Mouse (Mus musculus) sigmoid colon, adult 10 weeks (tissue): ENCODE measurements around the gene Cd160. TPM values are rescaled to one million over a fixed set of nuclear protein-coding genes. Genes with fewer than 3 reads are reported as not detected.

ENCODE experiments used
- polyA plus RNA-seq: library from polyadenylated mRNA; stranded (reverse); fragments of 350-450 nt; fragmentation: Illumina TruSeq; extraction: RNeasy Lipid Tissue Mini Kit (QIAGEN cat#74804); gene quantifications from one replicate; pipeline ENCODE4 v1.2.3, GENCODE M21; 2014; ENCODE audit warnings: low read depth, low replicate concordance

The Cd160 gene
- 0.63 TPM for polyA plus RNA-seq

DNA sequence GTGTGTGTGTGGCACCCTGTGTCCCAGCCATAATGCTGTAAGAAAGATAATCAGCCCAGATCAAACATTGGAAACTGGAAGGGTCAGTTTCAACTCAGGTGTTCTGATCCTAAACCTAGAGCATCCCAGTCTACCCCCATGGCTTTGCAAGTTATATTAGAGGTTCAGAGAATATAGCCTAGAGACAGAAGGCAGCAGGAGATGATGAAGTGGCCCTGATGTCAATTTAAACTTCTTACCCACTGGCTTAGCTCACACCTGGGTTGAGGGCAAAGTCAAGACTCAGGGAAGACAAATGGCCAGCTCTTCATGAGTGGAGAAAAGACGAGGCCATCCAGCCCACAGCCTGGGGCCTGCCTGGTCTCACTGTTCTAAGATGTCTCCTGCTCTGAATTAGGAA, at the start of gene Cd160, which contains the start of gene Pdzk1:
Cd160 (minus strand) TSS at position 368 of the 400 bp plus-strand sequence.
Pdzk1 (plus strand) TSS at position 301 of the 400 bp plus-strand sequence.

Other genes with a start within 250 kb of the Cd160 start
- gene Polr3gl, start 235.2 kb downstream of the Cd160 start, polyA plus RNA-seq: 65.4 TPM
- not detected for gene Ankrd34a, start 232.7 kb downstream of the Cd160 start, polyA plus RNA-seq
- gene Lix1l, start 228.2 kb downstream of the Cd160 start, polyA plus RNA-seq: 15.5 TPM
- 30.9 TPM for gene Rbm8a, start 199.4 kb downstream of the Cd160 start, polyA plus RNA-seq
- 13.1 TPM for gene Pex11b, start 194.0 kb downstream of the Cd160 start, polyA plus RNA-seq
- gene Gm42957, start 193.9 kb downstream of the Cd160 start, polyA plus RNA-seq: 0.13 TPM
- 0.28 TPM for gene Itga10, start 183.8 kb downstream of the Cd160 start, polyA plus RNA-seq
- gene Ankrd35, start 159.2 kb downstream of the Cd160 start, polyA plus RNA-seq: 0.47 TPM
- gene Pias3, start 133.0 kb downstream of the Cd160 start, polyA plus RNA-seq: 4.9 TPM
- gene Nudt17, start 120.8 kb downstream of the Cd160 start, polyA plus RNA-seq: not detected
- 28.5 TPM for gene Polr3c, start 101.7 kb downstream of the Cd160 start, polyA plus RNA-seq
- 137 TPM for gene Rnf115, start 101.7 kb downstream of the Cd160 start, polyA plus RNA-seq
- not detected for gene Pdzk1, start 67 bp downstream of the Cd160 start, polyA plus RNA-seq
- 0.98 TPM for gene Gja5, start 75.3 kb upstream of the Cd160 start, polyA plus RNA-seq
- gene Gpr89, start 76.0 kb upstream of the Cd160 start, polyA plus RNA-seq: 28.0 TPM
- not detected for gene Gja8, start 96.7 kb upstream of the Cd160 start, polyA plus RNA-seq